Mouse (Mus musculus) ES-Bruce4 (cell line): ENCODE results near the gene Tubg1.

Experiments
- CTCF ChIP-seq: IDR thresholded peaks from one replicate; pipeline ENCODE4 v1.8.1; 2011; ENCODE audit warnings: low read depth, low read length
- POLR2A ChIP-seq: IDR thresholded peaks from one replicate; pipeline ENCODE4 v1.8.1; 2011; ENCODE audit warnings: low read length; ENCODE audit not compliant: insufficient read depth

DNA sequence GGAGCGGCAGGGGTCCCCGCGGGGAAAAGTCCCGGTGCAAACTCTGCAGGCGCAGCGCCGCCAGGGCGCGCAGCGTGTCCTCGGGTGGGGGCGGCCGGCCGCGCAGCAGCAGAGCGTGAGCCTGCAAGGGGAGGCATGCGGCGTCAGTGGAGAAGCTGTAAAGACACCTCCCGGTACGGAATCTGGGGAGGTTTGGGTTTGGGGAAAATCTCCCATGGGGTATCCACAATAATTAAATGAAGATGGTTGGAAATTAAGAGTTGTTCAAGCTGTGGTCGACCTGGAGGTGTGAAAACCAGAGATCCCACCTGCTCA lies 44.6 kb downstream of the Tubg1 start:
- TF ChIP-seq CTCF (no peak), POLR2A (no peak)
